Mouse (Mus musculus) lung, postnatal 0 days (tissue): ENCODE measurements around the gene Fancm. TPM values are rescaled to one million over a fixed set of nuclear protein-coding genes. Genes with fewer than 3 reads are reported as not detected.

Source experiments
- ATAC-seq: fragments of 200-750 bp; cut with Nextera tagmentation; 2 replicates; pipeline ENCODE4 v1.8.0; 2017; ENCODE audit warnings: moderate library complexity
- DNase-seq: peaks from one replicate; pipeline ENCODE4 v3.0.0-alpha.2; 2016; ENCODE audit warnings: low spot score
- H3K27ac ChIP-seq: fragments of 300-500 bp; sonication (generic); 2 replicates; pipeline ENCODE4 v1.5.1; 2014; ENCODE audit warnings: antibody characterized with exemption, mild to moderate bottlenecking, low read length, mixed read lengths
- H3K27me3 ChIP-seq: fragments of 300-500 bp; sonication (generic); replicated peaks from 2 replicates; pipeline ENCODE4 v1.6.1; 2014; ENCODE audit warnings: low read length, mixed read lengths; ENCODE audit not compliant: insufficient read depth
- H3K36me3 ChIP-seq: fragments of 300-500 bp; sonication (generic); 2 replicates; pipeline ENCODE4 v1.6.1; 2014; ENCODE audit warnings: low read length, mixed read lengths; ENCODE audit not compliant: insufficient read depth
- H3K4me1 ChIP-seq: fragments of 300-500 bp; sonication (generic); 2 replicates; pipeline ENCODE4 v1.6.1; 2014; ENCODE audit warnings: antibody characterized with exemption, low read depth, low read length, mixed read lengths; ENCODE audit not compliant: insufficient read depth
- H3K4me2 ChIP-seq: fragments of 300-500 bp; sonication (generic); replicated peaks from 2 replicates; pipeline ENCODE4 v1.6.1; 2014; ENCODE audit warnings: low read depth, mild to moderate bottlenecking, low read length, moderate library complexity, mixed read lengths
- H3K4me3 ChIP-seq: fragments of 300-500 bp; sonication (generic); 2 replicates; pipeline ENCODE4 v1.5.1; 2014; ENCODE audit warnings: low read depth, low read length
- H3K9ac ChIP-seq: fragments of 300-500 bp; sonication (generic); replicated peaks from 2 replicates; pipeline ENCODE4 v1.6.1; 2014; ENCODE audit warnings: low read depth, mild to moderate bottlenecking
- H3K9me3 ChIP-seq: fragments of 300-500 bp; sonication (generic); 2 replicates; pipeline ENCODE4 v1.6.1; 2016; ENCODE audit warnings: low read length, mixed read lengths
- CTCF ChIP-seq: IDR thresholded peaks from 2 replicates; pipeline ENCODE4 v1.5.1; 2016; ENCODE audit warnings: antibody characterized with exemption, mild to moderate bottlenecking
- EP300 ChIP-seq: IDR thresholded peaks from 2 replicates; pipeline ENCODE4 v1.6.1; 2016; ENCODE audit warnings: antibody characterized with exemption, mild to moderate bottlenecking, control low read depth
- WGBS: fragments of 180-500 bp; shearing (Covaris S2); extraction: QIAGEN DNeasy Blood & Tissue Kit; methylation state at CpG from one replicate; pipeline ENCODE4 v1.1.7; 2014; 5-methylcytosine and 5-hydroxymethylcytosine counted together
- polyA plus RNA-seq: library from polyadenylated mRNA; unstranded; fragments of >200 nt; fragmentation: Nextera tagmentation; extraction: Ambion mirVana; gene quantifications from 2 replicates; pipeline ENCODE4 v1.2.1, GENCODE M21; 2015

Fancm gene
- polyA plus RNA-seq, 1 experiment from 2014 or later = 4.1 TPM

- Histone ChIP-seq H3K27ac (peak within 1 kb of the TSS; percentile 89), H3K27me3 (no peaks in the 10 kb centered on the region)
- 0% methylated on average over 44 of the region's 49 CpGs for WGBS
These were observed 1.7 kb upstream of the Fancm start, which contains the start of gene Fkbp3 for GRCm38 (mm10) chr12:65073611-65074178. Fkbp3 (minus strand) TSS chr12:65074007.

DNA sequence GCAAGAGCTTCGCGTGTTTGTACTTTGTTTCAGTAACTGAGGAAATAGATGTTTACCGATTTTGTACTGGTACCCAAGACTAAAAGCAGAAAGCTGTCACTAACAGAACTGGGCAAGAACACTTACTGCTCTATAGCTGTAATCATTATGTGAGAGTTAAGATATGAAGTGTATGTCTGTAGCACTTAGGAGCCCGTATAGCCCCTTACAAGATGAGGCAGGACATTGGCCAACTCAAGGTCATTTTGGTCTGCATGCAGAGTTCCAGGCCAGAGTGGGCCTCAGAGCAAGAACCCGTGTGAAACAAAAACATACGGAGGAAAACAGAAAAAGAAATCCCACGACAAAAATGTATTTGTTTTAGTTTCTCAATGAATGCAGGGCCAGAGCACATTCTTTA, 752 bp upstream of the Fancm start:
- no peaks in the 10 kb centered on the region for H3K27me3 ChIP-seq
- peak overlapping the region; percentile 80 for H3K4me2 ChIP-seq
- peak; percentile 13 for DNase-seq
- H3K4me1 ChIP-seq = no peaks in the 10 kb centered on the region
- H3K9ac ChIP-seq = no peak overlapping the region
- peak overlapping the region; percentile 75 for H3K4me3 ChIP-seq
- H3K36me3 ChIP-seq = no peaks in the 10 kb centered on the region
- WGBS = 29% methylated on average over 7 of the region's 7 CpGs
- TF ChIP-seq CTCF = no peak
- TF ChIP-seq EP300 = no peak
- H3K27ac ChIP-seq = peak overlapping the region; percentile 89; the same call in 1 of the 2 replicates
- no peaks in the 10 kb centered on the region for H3K9me3 ChIP-seq
- ATAC-seq = no peak

More at GRCm38 (mm10) chr12:65073611-65074178, 1.7 kb upstream of the Fancm start, which contains the start of gene Fkbp3:
- Histone ChIP-seq H3K9me3 (no peaks in the 10 kb centered on the region), H3K36me3 (no peaks in the 10 kb centered on the region), H3K4me1 (no peaks in the 10 kb centered on the region), H3K9ac (peak within 1 kb of the TSS; percentile 86), H3K4me3 (peak within 1 kb of the TSS; percentile 75), H3K4me2 (peak within 1 kb of the TSS; percentile 80)
- TF ChIP-seq CTCF (no peak), EP300 (no peak)
- DNase-seq (peak; percentile 97), ATAC-seq (peak; percentile 99)

DNA sequence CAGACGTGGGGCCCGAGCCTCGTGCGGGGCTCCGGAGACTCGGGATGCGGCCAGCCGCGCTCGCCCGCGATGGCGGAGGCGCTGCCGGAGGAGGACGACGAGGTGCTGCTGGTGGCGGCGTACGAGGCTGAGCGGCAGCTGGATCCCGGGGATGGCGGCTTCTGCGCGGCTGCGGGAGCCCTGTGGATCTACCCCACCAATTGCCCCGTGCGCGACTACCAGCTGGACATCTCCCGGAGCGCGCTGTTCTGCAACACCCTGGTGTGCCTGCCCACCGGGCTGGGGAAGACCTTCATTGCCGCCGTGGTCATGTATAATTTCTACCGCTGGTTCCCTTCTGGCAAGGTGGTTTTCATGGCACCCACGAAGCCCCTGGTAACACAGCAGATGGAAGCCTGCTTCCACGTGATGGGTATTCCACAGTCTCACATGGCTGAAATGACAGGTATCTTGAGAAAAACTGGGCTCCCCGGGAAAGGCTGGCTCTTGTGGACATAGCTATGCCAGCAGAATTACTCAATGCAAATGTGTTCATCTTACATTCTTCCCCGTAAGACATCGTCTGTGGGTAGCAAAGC, 419 bp downstream of the Fancm start:
- DNase-seq (no peak), ATAC-seq (peak; percentile 0; the same call in 1 of the 2 replicates)
- peak overlapping the region; percentile 75 for H3K4me3 ChIP-seq
- 0% methylated on average over 40 of the region's 41 CpGs for WGBS
- peak overlapping the region; percentile 30 for H3K9ac ChIP-seq
- peak overlapping the region; percentile 34; the same call in 1 of the 2 replicates for H3K27ac ChIP-seq
- H3K9me3 ChIP-seq = no peaks in the 10 kb centered on the region
- H3K36me3 ChIP-seq = no peaks in the 10 kb centered on the region
- no peaks in the 10 kb centered on the region for H3K4me1 ChIP-seq
- no peaks in the 10 kb centered on the region for H3K27me3 ChIP-seq
- peak overlapping the region; percentile 80 for H3K4me2 ChIP-seq
- no peak for TF ChIP-seq EP300
- 0 out of 2 replicates have a peak, but pooled peaks have one; percentile 6 for TF ChIP-seq CTCF

- Histone ChIP-seq H3K4me2 (peak overlapping the region; percentile 80; the same call in 1 of the 2 replicates), H3K4me1 (no peaks in the 10 kb centered on the region), H3K9ac (no peak overlapping the region), H3K27me3 (no peaks in the 10 kb centered on the region), H3K36me3 (no peaks in the 10 kb centered on the region), H3K9me3 (no peaks in the 10 kb centered on the region), H3K4me3 (no peak overlapping the region), H3K27ac (no peak overlapping the region)
- 67% methylated on average over 9 of the region's 9 CpGs for WGBS
- no peak for DNase-seq
- ATAC-seq = no peak
- TF ChIP-seq EP300 (no peak), CTCF (no peak)
These were observed 1.5 kb downstream of the Fancm start for GRCm38 (mm10) chr12:65076906-65077305.

GRCm38 (mm10) chr12:65108746-65109145, 33.3 kb downstream of the Fancm start:
- no peak overlapping the region for H3K4me2 ChIP-seq
- no peak overlapping the region for H3K27ac ChIP-seq
- H3K4me1 ChIP-seq = no peaks in the 10 kb centered on the region
- DNase-seq (no peak), ATAC-seq (no peak)
- H3K9ac ChIP-seq = no peak overlapping the region
- H3K27me3 ChIP-seq = no peaks in the 10 kb centered on the region
- no peaks in the 10 kb centered on the region for H3K9me3 ChIP-seq
- no peaks in the 10 kb centered on the region for H3K36me3 ChIP-seq
- TF ChIP-seq CTCF (no peak), EP300 (no peak)
- no peak overlapping the region for H3K4me3 ChIP-seq
- 89% methylated on average over 1 of the region's 1 CpGs for WGBS

DNA sequence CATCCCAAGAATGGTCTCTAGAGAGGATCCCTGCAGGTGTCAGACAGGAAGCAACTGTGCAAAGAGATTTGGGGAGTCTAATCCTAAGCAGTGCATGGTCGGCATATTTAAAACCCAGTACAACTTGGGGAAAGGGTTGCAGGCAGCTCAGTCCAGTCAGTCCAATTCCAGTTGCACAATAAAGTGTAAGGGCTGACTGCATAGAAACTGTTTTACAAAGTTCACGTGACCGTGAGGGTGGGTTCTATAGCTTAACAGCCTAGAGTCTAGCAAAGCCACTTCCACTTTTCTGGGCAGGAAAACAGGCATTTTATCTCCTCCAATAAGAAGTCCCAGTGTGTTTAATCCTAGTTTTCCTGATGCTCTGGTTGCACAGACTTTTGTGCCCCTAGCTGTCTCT, 36.1 kb downstream of the Fancm start:
- Histone ChIP-seq H3K4me2 (no peak overlapping the region), H3K9me3 (no peaks in the 10 kb centered on the region), H3K36me3 (no peaks in the 10 kb centered on the region), H3K27ac (no peak overlapping the region), H3K27me3 (no peaks in the 10 kb centered on the region), H3K9ac (no peak overlapping the region), H3K4me1 (no peaks in the 10 kb centered on the region), H3K4me3 (no peak overlapping the region)
- DNase-seq (no peak), ATAC-seq (no peak)
- TF ChIP-seq EP300 (no peak), CTCF (no peak)
- WGBS = 92% methylated on average over 3 of the region's 3 CpGs
